Mouse (Mus musculus) adrenal gland, postnatal 36 days (tissue): ENCODE measurements around the gene Ssr1. TPM values are rescaled to one million over a fixed set of nuclear protein-coding genes. Genes with fewer than 3 reads are reported as not detected.

Experiments used
- DNase-seq, 2 experiments: peaks; one replicate each; pipeline ENCODE4 v3.0.0; 2021; ENCODE audit warnings: mixed read lengths in 1 of 2
- total RNA-seq, 2 experiments: library from RNA; stranded (reverse); gene quantifications; 2 replicates each; pipeline ENCODE4 v1.2.3; 2021

The Ssr1 gene
- total RNA-seq, 2 experiments from 2014 or later, result 155 to 162 TPM

- DNase-seq, result no peak
Observed at GRCm38 (mm10) chr13:37981063-37981462, 13.0 kb downstream of the Ssr1 start.

- DNase-seq, result no peak
Observed at GRCm38 (mm10) chr13:37980346-37980745, 13.7 kb downstream of the Ssr1 start.

- no peak for DNase-seq
Observed at GRCm38 (mm10) chr13:37979506-37979905, 14.5 kb downstream of the Ssr1 start.

- no peak for DNase-seq
Observed at GRCm38 (mm10) chr13:37974731-37975130, 19.3 kb downstream of the Ssr1 start.

- no peak for DNase-seq
Observed at GRCm38 (mm10) chr13:37974036-37974435, 20.0 kb downstream of the Ssr1 start.

- no peak for DNase-seq
Observed at GRCm38 (mm10) chr13:37970887-37971530, 23.0 kb downstream of the Ssr1 start.

GRCm38 (mm10) chr13:37969988-37970387, 24.0 kb downstream of the Ssr1 start:
- no peak for DNase-seq

- peak; percentile 87 to 91 for DNase-seq
Observed at GRCm38 (mm10) chr13:37969337-37969736, 24.7 kb downstream of the Ssr1 start.

GRCm38 (mm10) chr13:37967565-37967964, 26.5 kb downstream of the Ssr1 start:
- DNase-seq, result no peak

GRCm38 (mm10) chr13:37967052-37967437, 27.0 kb downstream of the Ssr1 start:
- DNase-seq, result no peak

GRCm38 (mm10) chr13:37966256-37967051, 27.6 kb downstream of the Ssr1 start:
- no peak for DNase-seq

- DNase-seq, result peak in 1 of 2 experiments; percentile 25
Observed at GRCm38 (mm10) chr13:37965126-37965914, 28.7 kb downstream of the Ssr1 start.

GRCm38 (mm10) chr13:37964128-37965087, 29.6 kb downstream of the Ssr1 start:
- no peak for DNase-seq

- peak; percentile 80 to 81 for DNase-seq
Observed at GRCm38 (mm10) chr13:37963354-37964007, 30.5 kb downstream of the Ssr1 start.

GRCm38 (mm10) chr13:37962541-37962940, 31.5 kb downstream of the Ssr1 start:
- DNase-seq, result no peak

- DNase-seq, result no peak
Observed at GRCm38 (mm10) chr13:37959936-37960335, 34.1 kb downstream of the Ssr1 start.

- DNase-seq, result no peak
Observed at GRCm38 (mm10) chr13:37959239-37959907, 34.6 kb downstream of the Ssr1 start.

- no peak for DNase-seq
Observed at GRCm38 (mm10) chr13:37958498-37959238, 35.3 kb downstream of the Ssr1 start.

GRCm38 (mm10) chr13:37954318-37954717, 39.7 kb downstream of the Ssr1 start:
- no peak for DNase-seq

- DNase-seq, result no peak
Observed at GRCm38 (mm10) chr13:37952981-37953380, 41.0 kb downstream of the Ssr1 start.
